Mouse (Mus musculus) thymus, adult 2 months (tissue): ENCODE measurements around the gene Daam1. TPM values are rescaled to one million over a fixed set of nuclear protein-coding genes. Genes with fewer than 3 reads are reported as not detected.

Source experiments
- DNase-seq: peaks from one replicate; pipeline ENCODE4 v3.0.0; 2021
- H3K27ac ChIP-seq: fragments of 200-500 bp; 2 replicates; pipeline ENCODE4 v1.5.1; 2012; ENCODE audit warnings: low read length, control low read depth; ENCODE audit not compliant: control insufficient read depth, insufficient read depth
- H3K27me3 ChIP-seq: fragments of 200-500 bp; 2 replicates; pipeline ENCODE4 v1.6.1; 2012; ENCODE audit warnings: mild to moderate bottlenecking, low read length, moderate library complexity, mixed read lengths; ENCODE audit not compliant: control insufficient read depth, insufficient read depth
- H3K36me3 ChIP-seq: fragments of 200-500 bp; 2 replicates; pipeline ENCODE4 v1.6.1; 2012; ENCODE audit warnings: mild to moderate bottlenecking, low read length, moderate library complexity; ENCODE audit not compliant: control insufficient read depth, insufficient read depth
- H3K4me1 ChIP-seq: fragments of 200-500 bp; replicated peaks from 2 replicates; pipeline ENCODE4 v1.6.1; 2012; ENCODE audit warnings: low read length; ENCODE audit not compliant: control insufficient read depth, insufficient read depth
- H3K4me3 ChIP-seq: fragments of 200-500 bp; 2 replicates; pipeline ENCODE4 v1.5.1; 2012; ENCODE audit warnings: mild to moderate bottlenecking, low read length, control low read depth, moderate library complexity; ENCODE audit not compliant: control insufficient read depth, insufficient read depth
- CTCF ChIP-seq: fragments of 200-500 bp; IDR thresholded peaks from 2 replicates; pipeline ENCODE4 v1.5.1; 2012; ENCODE audit warnings: mild to moderate bottlenecking, control low read depth, low read length, moderate library complexity, borderline replicate concordance; ENCODE audit not compliant: control insufficient read depth, poor library complexity, insufficient read depth; ENCODE audit errors: extremely low read depth
- POLR2A ChIP-seq: fragments of 200-500 bp; IDR thresholded peaks from 2 replicates; pipeline ENCODE4 v1.6.1; 2012; ENCODE audit warnings: mild to moderate bottlenecking, low read length, control low read depth, moderate library complexity; ENCODE audit not compliant: control insufficient read depth, poor library complexity, insufficient read depth; ENCODE audit errors: extremely low read depth
- WGBS: fragments of 180-500 bp; shearing (Covaris S2); methylation state at CpG from one replicate; pipeline ENCODE4 v1.1.7; 2018; 5-methylcytosine and 5-hydroxymethylcytosine counted together
- polyA plus RNA-seq: library from polyadenylated mRNA; depleted of rRNA; stranded (reverse); fragments of >200 nt; gene quantifications from 2 replicates; pipeline ENCODE4 v1.2.3, GENCODE M21; 2012

The Daam1 gene
- polyA plus RNA-seq, 1 experiment = 3.4 TPM

DNA sequence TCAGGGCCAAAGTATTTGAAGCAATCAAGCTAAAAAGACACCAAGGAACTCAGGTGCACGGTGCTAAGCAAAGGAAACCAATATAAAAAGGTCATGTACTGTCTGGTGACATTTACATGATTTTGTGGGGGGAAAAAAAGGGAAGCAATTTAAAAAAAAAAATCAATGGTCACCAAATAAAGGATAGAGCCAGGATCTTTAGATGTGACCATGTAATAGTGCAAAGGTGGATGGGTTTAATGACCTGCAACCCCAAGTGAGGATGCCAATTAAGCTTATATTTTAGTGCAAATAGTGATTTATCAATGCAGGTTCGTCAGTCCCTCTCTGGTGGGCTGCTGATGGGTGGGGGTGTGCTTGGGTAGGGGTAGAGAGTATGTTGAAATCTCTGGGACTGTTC is 166.0 kb downstream of the Daam1 start:
- no peak overlapping the region for H3K27ac ChIP-seq
- TF ChIP-seq CTCF (no peak), POLR2A (no peak)
- H3K4me1 ChIP-seq = no peaks in the 10 kb centered on the region
- DNase-seq = no peak
- H3K27me3 ChIP-seq = no peaks in the 10 kb centered on the region
- H3K36me3 ChIP-seq = no peaks in the 10 kb centered on the region
- H3K4me3 ChIP-seq = no peak overlapping the region
- WGBS = 67% methylated on average over 2 of the region's 2 CpGs

DNA sequence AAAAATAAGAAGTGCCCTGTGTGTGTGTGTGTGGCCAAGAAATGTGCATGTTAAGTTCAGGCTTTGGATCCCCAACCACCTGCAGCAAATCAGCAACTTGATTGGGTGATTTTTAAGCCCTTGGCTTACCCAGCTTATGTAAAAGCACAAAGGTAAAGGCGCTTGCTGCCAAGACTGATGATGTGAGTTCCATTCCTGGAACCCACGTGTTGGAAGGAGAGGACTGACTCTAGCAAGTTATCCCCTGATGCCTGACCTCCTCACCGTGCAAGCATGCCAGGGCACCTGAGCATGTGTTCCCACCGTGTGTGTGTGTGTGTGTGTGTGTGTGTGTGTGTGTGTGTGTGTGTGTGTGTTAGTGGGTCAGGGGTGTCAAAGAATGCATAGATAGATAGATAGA is 166.5 kb downstream of the Daam1 start:
- no peak for TF ChIP-seq POLR2A
- TF ChIP-seq CTCF = no peak
- H3K27ac ChIP-seq = no peak overlapping the region
- 89% methylated on average over 4 of the region's 4 CpGs for WGBS
- no peak overlapping the region for H3K4me3 ChIP-seq
- H3K36me3 ChIP-seq = no peaks in the 10 kb centered on the region
- no peak for DNase-seq
- no peaks in the 10 kb centered on the region for H3K27me3 ChIP-seq
- H3K4me1 ChIP-seq = no peaks in the 10 kb centered on the region

DNA sequence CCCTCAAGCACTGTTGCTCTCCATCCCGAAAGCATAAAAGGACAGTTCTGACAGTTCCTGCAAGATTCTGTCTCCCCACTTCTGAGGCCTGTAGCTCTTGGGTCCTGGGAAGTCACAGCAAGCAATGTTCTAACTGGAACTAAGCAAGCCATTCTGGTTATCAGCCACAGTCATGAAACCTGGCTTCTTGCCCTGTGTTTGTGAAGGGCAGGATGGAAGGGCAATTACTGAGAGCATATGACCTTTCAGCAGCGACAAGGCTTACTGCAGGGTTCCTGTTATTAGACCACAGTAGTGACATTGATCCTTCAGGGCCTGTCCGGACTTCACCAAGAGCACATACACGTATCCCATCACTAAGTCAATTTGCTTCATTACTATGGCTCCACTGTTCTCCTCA is 167.8 kb downstream of the Daam1 start:
- Histone ChIP-seq H3K27me3 (no peaks in the 10 kb centered on the region), H3K36me3 (no peaks in the 10 kb centered on the region), H3K27ac (no peak overlapping the region), H3K4me3 (no peak overlapping the region), H3K4me1 (no peaks in the 10 kb centered on the region)
- DNase-seq = no peak
- 72% methylated on average over 4 of the region's 4 CpGs for WGBS
- no peak for TF ChIP-seq CTCF
- no peak for TF ChIP-seq POLR2A

DNA sequence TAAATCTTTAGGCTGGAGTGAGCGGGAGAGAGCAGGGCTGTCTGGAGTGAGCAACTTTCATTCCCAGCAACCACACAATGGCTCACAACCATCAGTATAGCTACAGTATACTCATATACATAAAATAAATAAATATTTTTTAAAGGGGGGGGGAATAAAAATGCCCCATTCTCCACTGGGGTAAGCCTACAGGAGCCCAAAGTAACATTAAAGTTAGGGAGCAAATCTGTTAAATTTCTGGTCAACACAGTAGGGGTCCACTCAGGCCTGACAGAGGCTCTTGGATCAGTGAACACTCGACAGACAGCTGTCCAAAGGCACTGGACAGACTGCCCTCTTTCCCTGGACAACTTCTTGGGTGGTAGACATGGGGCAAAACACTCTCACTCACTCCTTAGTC is 168.8 kb downstream of the Daam1 start:
- no peak for DNase-seq
- no peak for TF ChIP-seq CTCF
- no peak for TF ChIP-seq POLR2A
- Histone ChIP-seq H3K27ac (no peak overlapping the region), H3K27me3 (no peaks in the 10 kb centered on the region), H3K4me3 (no peak overlapping the region), H3K36me3 (no peaks in the 10 kb centered on the region), H3K4me1 (no peaks in the 10 kb centered on the region)
- 90% methylated on average over 2 of the region's 2 CpGs for WGBS

DNA sequence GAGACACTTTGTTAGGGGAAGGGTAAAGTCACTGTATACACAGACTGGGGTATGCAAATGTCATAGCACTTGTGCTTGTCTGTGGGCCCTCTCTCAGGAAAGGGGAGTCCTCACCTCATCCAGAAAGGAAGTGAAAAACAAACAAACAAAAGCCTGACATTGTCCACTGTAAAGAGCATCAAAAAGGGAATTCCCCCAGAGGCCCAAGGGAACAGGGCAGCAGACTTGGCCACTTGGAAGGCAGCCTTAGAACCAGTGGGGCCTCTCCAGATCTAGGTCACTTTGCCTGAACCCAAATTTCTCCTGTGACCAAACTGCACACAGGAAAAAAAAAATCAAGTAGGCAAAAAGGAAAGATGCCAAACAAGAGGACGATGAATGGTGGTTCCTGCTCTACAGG is 170.9 kb downstream of the Daam1 start:
- 100% methylated on average over 1 of the region's 1 CpGs for WGBS
- H3K27ac ChIP-seq = no peak overlapping the region
- no peak for DNase-seq
- TF ChIP-seq POLR2A = no peak
- H3K36me3 ChIP-seq = no peaks in the 10 kb centered on the region
- H3K4me1 ChIP-seq = no peaks in the 10 kb centered on the region
- no peak overlapping the region for H3K4me3 ChIP-seq
- H3K27me3 ChIP-seq = no peaks in the 10 kb centered on the region

DNA sequence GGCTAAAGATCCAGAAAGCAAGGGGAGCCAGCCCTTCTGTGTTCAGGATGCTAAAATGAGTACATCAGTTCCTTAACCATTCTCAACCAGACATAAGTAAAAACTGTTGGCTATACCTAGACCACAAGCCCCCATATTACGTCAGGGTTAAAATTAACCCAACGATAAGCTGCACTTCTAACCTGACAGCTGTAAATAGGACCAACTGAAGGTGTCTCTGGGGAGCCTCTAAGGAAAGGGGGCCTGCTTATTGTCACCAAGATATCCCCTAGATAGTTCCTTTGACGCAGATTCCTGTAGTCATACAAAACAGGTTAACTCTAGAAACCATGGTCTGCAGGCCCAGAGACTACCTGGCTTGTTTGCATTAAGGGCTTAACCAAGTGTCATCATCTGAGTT is 174.4 kb downstream of the Daam1 start:
- 97% methylated on average over 3 of the region's 3 CpGs for WGBS
- DNase-seq = no peak
- no peak overlapping the region for H3K27ac ChIP-seq
- no peaks in the 10 kb centered on the region for H3K27me3 ChIP-seq
- no peaks in the 10 kb centered on the region for H3K4me1 ChIP-seq
- H3K36me3 ChIP-seq = no peaks in the 10 kb centered on the region
- TF ChIP-seq CTCF (no peak), POLR2A (no peak)
- no peak overlapping the region for H3K4me3 ChIP-seq

DNA sequence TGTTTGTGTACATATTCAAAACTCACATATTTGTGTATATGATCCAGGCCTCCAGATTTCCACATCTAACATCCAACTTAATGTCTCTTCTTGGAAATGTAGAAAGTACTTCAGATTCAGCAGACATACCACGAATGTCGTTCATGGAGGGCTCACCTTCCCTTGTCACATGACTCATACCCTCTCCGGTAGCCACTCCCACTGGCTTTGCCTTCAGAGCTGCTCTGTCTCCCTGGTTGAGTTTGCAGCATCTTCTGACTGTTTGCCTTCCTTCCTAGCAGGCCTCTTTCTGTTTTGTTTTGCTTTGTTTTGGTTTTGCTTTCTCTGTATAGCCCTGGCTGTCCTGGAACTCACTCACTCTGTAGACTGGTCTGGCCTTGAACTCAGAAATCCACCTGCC is 176.8 kb downstream of the Daam1 start:
- Histone ChIP-seq H3K4me1 (no peaks in the 10 kb centered on the region), H3K27me3 (no peaks in the 10 kb centered on the region), H3K4me3 (no peak overlapping the region), H3K27ac (no peak overlapping the region), H3K36me3 (no peaks in the 10 kb centered on the region)
- no peak for DNase-seq
- TF ChIP-seq POLR2A = no peak
- no peak for TF ChIP-seq CTCF
- WGBS = 84% methylated on average over 3 of the region's 3 CpGs
